Mouse (Mus musculus) telencephalon, adult 2 months (tissue): Measurements from ENCODE around the gene Gm17631.
"Not testable (repeated sequence)": the region's sequence is repeated elsewhere in the genome, so short reads cannot be mapped to it uniquely, and the experiment has no call there.

Experiments
- DNase-seq: peaks from one replicate; pipeline ENCODE4 v3.0.0-alpha.2; 2011; ENCODE audit warnings: low read depth, low spot score

Gene Gm17631

DNA sequence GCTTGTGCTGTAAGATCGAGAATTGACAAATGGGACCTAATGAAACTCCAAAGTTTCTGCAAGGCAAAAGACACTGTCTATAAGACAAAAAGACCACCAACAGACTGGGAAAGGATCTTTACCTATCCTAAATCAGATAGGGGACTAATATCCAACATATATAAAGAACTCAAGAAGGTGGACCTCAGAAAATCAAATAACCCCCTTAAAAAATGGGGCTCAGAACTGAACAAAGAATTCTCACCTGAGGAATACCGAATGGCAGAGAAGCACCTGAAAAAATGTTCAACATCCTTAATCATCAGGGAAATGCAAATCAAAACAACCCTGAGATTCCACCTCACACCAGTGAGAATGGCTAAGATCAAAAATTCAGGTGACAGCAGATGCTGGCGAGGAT, at the start of gene Gm17631:
Gm17631 (plus strand) TSS at position 301 of the 400 bp plus-strand sequence.
- DNase-seq, result not testable (repeated sequence)

DNA sequence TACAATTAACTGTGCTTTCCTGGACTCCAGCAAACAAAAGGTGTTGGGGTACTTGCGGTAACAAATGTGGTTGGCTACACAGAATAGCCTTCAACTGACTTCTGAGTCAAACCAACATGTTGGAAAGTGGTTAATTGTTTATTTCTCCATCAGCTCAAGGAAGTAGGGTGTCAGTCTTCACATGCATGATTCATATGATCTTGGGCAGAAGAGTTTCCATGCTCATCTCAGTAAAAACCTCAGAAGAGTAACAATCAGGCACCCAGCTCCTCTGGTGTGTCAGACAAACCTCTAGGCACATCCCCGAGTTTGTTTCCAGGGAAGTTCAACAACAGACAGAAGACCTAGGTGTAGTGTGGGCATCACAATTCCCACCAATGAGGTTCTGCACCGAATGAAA, 44.7 kb upstream of the Gm17631 start:
- no peak for DNase-seq

- DNase-seq, result no peak
These were observed 38.4 kb upstream of the Gm17631 start for GRCm38 (mm10) chr6:129824004-129824403.

DNA sequence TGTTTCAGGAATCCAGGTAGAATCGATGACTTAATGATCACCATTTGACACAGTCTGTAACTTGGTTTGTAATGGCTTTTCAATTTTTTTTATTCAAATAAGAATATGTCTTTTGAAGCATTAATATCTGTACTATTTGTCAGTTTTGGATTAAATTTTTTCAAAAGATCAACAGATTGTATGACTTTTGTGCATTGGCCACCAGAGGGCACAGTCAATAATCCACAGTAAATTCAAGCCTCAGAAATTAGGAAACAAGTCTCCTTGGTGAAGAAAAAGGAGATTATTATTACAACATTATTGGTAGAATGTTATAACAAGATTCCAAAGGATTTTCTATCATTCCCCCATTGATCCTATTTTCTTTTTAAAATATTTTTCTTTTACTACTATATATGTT, 36.9 kb upstream of the Gm17631 start:
- no peak for DNase-seq

- no peak for DNase-seq
These were observed 14.1 kb downstream of the Gm17631 start, which contains the start of gene Klra17 for GRCm38 (mm10) chr6:129876549-129876948. Gene Klra17 (minus strand): TSS chr6:129876672.

- DNase-seq, result no peak
These were observed 20.1 kb downstream of the Gm17631 start for GRCm38 (mm10) chr6:129882525-129882924.
